Mouse (Mus musculus) heart, postnatal 10 days (tissue): ENCODE measurements at regions not wholly inside any gene's neighbourhood (a gene's known extent, or its start where the extent isn't known, plus 50 kb on each side); places are given as distances from the start of the nearest gene placed in this dataset.
"Not testable (repeated sequence)": the region's sequence is repeated elsewhere in the genome, so short reads cannot be mapped to it uniquely, and the experiment has no call there.

Experiments
- DNase-seq, 2 experiments: peaks; one replicate each; pipeline ENCODE4 v3.0.0; 2021
- intact Hi-C: fragments of 180-260 bp; cut with DNase I; formaldehyde crosslinking; loops from one replicate; pipeline ENCODE4 v1.15.1; 2025

GRCm38 (mm10) chr11:111904086-111904485 is 838.1 kb downstream of the Kcnj2 start:
- peak in 1 of 2 experiments; percentile 1 for DNase-seq
- intact Hi-C loops = no loop called here

- DNase-seq = no peak
- intact Hi-C loops = no loop called here
These were observed 847.9 kb downstream of the Kcnj2 start for GRCm38 (mm10) chr11:111913891-111914290.

- DNase-seq = no peak
- intact Hi-C loops = no loop called here
These were observed 855.7 kb upstream of the Sox9 start for GRCm38 (mm10) chr11:111926336-111926735.

DNA sequence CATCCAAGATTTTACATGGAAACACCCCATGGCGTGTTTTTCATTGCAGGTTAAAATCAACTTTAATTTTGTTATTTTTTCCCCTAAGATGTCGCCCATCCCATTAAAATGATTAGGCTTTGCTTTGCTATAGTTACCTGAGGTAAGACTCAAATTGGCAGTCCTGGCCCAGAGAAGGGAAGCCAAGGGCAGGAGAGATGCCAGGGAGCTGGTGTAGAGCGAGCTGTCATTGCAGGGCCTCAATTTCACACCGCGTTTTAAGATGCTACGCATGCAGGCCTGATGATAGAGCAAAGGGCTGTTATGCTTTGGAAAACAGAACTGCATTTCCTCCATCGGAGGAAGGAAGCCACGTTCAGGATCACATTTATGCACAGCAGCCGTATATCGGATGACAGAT is 852.7 kb upstream of the Sox9 start:
- no peak for DNase-seq
- intact Hi-C loops = no loop called here

DNA sequence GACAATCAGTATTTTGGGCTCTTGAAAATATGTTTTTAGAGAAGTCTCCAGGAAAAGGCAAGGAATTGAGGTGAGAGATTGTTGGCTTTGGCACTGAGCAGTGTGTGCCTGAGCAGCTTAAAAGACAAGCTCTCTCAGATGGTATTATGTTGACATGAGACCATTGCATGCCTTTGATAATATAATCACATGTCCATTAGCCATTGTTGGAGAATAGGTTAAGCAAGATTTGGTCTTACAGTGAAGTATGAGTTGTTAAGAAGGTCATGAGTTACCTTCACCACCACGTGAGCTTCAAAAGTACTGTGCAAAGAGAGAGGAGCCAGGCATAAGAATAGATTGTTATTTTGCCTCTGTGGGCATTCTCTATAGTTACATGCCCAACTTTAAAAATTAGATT is 850.0 kb upstream of the Sox9 start:
- no peak for DNase-seq
- intact Hi-C loops = no loop called here

DNA sequence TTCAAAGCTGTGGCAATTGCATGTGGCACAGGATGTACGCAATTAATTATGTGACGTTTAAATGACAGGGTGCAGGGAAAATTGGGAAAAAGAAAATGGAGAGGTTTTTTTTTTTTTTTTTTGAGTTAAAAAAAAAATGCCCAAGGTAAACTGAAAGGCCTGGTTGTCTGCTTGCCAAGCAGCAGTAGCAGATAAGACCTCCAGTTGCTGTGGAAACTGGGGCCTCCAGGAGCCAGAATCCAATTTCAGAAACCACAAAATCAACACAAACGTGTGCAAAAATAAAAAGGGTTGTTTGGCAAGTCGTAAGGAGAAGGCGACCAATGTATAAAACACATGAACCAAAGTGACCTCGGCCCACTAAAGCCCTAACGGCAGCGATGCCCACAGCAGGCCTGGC is 837.7 kb upstream of the Sox9 start:
- intact Hi-C loops = no loop called here
- no peak for DNase-seq

GRCm38 (mm10) chr11:111945806-111946205 is 836.2 kb upstream of the Sox9 start:
- intact Hi-C loops = no loop called here
- DNase-seq = no peak

- intact Hi-C loops = no loop called here
These were observed 834.4 kb upstream of the Sox9 start for GRCm38 (mm10) chr11:111947671-111948070.

GRCm38 (mm10) chr11:111953421-111953820 is 828.6 kb upstream of the Sox9 start:
- no peak for DNase-seq
- intact Hi-C loops = no loop called here

More at GRCm38 (mm10) chr11:111947671-111948070, 834.4 kb upstream of the Sox9 start:
- no peak for DNase-seq

DNA sequence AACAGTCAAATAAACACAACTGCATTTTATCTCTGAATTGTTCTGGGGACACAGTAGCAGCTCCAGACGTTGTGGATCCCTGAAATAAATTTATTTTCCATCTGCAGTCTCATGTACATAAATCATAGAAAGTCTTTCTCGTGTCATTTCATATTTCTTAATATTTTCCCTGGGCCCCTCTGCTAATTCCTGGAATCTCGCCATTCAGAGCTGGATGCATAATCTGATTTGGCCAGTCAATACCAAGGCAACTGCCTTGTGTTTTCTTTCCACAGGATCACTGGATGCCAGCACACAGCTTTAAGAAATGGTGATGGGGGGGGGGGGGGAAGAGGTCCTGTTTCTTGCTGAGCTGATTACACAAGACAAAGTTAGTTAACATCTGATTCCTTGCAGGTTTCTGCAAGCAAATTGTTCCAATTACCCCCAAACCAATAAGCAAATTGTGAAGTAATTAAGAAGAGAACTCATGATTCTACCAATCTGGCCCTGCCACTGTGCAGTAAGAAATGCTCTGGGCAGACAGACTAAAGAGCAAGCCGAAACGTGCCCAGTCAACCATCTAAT is 824.2 kb upstream of the Sox9 start:
- DNase-seq = no peak
- intact Hi-C loops = no loop called here

GRCm38 (mm10) chr11:111961047-111961837 is 820.8 kb upstream of the Sox9 start:
- peak; percentile 8 to 24 for DNase-seq
- intact Hi-C loops = no loop called here

- no peak for DNase-seq
- intact Hi-C loops = no loop called here
These were observed 820.2 kb upstream of the Sox9 start for GRCm38 (mm10) chr11:111961846-111962245.

GRCm38 (mm10) chr11:111964066-111964465 is 818.0 kb upstream of the Sox9 start:
- no peak for DNase-seq
- intact Hi-C loops = no loop called here

DNA sequence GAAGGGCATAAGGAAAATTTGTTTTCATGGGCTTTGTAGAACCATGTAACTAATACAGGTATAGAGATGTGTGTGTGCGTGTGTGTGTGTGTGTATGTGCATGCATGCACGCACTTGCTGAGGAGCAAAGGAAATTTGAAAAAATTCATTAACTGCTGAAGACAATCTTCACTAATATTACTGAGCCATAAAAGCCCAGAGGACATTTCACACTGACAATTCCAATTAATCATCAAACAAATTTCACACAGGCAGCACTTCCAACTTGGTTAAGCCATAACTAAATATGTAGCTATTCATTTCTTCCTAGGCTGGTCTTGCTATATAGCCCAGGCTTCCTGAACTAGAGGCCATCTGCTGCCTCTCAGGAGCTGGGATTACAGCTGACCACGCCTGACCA is 815.6 kb upstream of the Sox9 start:
- intact Hi-C loops = no loop called here
- DNase-seq = no peak

GRCm38 (mm10) chr11:111971001-111971400 is 811.0 kb upstream of the Sox9 start:
- DNase-seq = no peak
- intact Hi-C loops = no loop called here

DNA sequence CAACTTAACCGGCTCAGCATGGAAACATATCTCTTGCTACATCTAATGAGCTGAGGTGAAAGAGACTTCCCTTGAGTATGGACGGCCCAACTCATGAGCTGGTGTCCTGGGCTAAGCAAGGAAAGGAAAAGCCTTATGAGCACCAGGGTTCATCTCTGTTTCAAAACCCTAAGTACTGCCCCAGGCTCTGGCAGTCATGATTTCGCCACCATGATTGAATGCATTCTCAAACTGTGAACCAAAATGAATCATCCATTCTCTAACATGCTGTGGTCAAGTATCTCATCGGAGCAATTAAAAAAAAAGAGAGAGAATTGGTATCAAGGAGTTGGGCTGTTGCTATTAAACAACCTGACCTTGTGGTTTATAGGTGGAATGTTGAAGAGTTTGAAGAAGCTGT is 803.4 kb upstream of the Sox9 start:
- no peak for DNase-seq
- intact Hi-C loops = no loop called here

- intact Hi-C loops = no loop called here
- no peak for DNase-seq
These were observed 785.6 kb upstream of the Sox9 start for GRCm38 (mm10) chr11:111996395-111996794.

DNA sequence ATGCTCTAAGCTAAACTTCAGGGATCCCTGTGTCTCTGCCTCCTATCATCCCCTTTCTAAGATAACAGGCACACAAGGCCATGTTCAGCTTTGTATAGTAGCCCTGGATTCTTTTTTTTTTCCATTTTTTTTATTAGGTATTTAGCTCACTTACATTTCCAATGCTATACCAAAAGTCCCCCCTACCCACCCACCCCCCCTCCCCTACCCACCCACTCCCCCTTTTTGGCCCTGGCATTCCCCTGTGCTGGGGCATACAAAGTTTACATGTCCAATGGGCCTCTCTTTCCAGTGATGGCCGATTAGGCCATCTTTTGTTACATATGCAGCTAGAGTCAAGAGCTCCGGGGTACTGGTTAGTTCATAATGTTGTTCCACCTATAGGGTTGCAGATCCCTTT is 771.2 kb upstream of the Sox9 start:
- DNase-seq, intact Hi-C loops: not testable (repeated sequence)

DNA sequence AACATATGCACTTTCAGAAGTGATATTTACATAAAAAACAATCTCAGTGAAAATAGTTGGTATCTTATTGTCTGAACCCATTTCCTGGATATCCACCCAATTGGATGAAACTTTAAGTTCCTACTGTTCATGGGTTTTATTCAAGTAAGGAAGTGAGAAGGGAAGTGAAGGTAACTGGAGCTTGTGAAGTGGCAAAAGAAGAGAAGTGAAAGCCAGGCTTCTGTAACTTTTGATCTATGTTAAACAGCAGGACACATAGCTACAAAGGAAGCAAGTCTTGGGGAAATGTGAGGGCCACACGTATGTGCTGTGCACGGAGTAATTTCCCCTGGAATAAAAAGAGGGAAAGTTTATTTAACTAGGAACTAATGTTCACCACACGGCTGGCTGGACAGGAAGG is 764.1 kb upstream of the Sox9 start:
- no peak for DNase-seq
- intact Hi-C loops = no loop called here

DNA sequence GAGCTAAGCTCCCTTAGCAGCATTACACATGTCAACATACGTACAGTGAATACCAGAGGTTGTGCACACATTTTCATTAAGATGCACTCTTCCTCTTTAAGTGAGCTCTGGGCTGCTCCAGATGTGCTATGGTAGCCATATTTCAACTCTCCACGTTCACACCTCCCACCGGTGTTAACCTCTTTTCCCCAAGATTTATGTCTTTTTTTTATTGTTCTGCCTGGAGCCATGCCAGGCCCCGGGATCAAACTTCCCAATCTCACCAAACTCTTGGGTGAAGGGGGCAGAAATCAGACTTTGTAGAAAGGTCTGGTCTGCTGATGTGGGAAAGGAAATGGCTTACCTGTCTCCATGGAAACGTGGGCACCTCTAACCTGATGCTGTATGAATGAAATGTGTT is 754.0 kb upstream of the Sox9 start:
- DNase-seq = no peak
- intact Hi-C loops = no loop called here

- intact Hi-C loops = no loop called here
- DNase-seq = no peak
These were observed 743.3 kb upstream of the Sox9 start for GRCm38 (mm10) chr11:112038741-112039140.

GRCm38 (mm10) chr11:112044455-112044854 is 737.6 kb upstream of the Sox9 start:
- no peak for DNase-seq
- intact Hi-C loops = no loop called here

DNA sequence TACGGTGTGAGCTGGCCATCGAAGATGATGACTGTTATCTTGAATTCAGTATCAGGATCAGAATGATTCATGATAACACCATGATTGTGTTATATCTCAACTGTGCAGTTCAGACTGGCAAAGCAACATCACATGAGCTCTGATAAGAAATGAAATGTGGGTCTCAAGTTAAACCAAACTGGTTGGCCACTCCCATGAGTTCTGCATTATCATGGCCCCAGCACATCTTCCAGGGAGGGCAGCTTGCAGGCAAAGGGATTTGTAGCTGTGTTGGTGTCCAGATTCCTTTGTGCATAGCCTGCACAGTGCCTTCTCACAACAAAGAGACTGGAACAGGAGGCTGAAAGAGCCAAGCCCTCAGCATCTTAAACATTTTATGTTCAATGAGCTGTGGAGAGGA is 736.7 kb upstream of the Sox9 start:
- intact Hi-C loops = no loop called here

More for the DNA sequence above, 736.7 kb upstream of the Sox9 start:
- DNase-seq = no peak
